Mouse (Mus musculus) liver, adult (tissue): ENCODE results near the gene Hist1h2an.

Experiments
- GATA4 ChIP-seq: IDR thresholded peaks from 2 replicates; pipeline ENCODE4 v1.6.1; 2014; ENCODE audit warnings: mild to moderate bottlenecking, low read length; ENCODE audit not compliant: insufficient replicate concordance

Gene Hist1h2an

DNA sequence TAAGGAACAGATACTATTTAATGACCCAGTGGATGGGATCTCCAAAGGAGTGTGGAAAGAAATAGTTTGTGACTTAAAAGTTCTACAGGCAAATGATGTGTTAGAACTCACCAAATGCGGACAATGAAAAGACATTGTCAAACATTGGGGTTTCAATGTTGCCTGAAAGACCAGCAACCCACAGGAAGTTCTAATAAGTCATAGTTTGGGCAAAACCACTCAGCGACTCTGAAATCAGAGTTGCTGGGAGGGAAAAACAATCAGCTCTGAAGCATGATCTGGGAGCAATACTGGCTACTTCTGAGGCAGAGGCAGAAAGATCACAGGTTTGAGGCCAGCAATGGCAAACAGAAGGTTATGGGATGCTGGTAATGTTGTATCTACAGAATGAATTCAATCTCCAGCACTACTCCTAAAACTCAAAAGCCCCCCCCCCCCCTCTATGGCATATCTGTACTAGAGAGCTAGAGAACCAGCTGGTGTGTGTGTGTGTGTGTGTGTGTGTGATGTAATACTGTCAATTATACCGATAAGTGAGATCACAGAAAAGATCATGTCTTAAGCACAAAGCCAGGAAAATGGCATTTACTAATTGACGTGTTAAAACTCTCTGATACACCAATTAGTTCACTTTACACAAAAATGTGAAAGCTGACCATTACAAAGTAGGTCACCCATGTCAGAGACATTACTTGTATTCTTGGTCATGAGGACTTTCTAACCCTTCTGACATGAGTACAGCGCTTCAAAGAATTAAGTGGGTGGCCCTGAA, 37.4 kb downstream of the Hist1h2an start:
- no peak for TF ChIP-seq GATA4

GRCm38 (mm10) chr13:21745006-21745405, 42.0 kb downstream of the Hist1h2an start:
- TF ChIP-seq GATA4 = no peak
